Mouse (Mus musculus) frontal cortex, adult 2 months (tissue): Measurements from ENCODE around the gene Focad. TPM values are rescaled to one million over a fixed set of nuclear protein-coding genes. Genes with fewer than 3 reads are reported as not detected.

Experiments used
- DNase-seq, 2 experiments: peaks; one replicate each; pipeline ENCODE4 v3.0.0; 2022; ENCODE audit warnings: low spot score in 1 of 2; ENCODE audit errors: extremely low spot score in 1 of 2
- polyA plus RNA-seq: library from polyadenylated mRNA; depleted of rRNA; stranded (reverse); fragments of >200 nt; gene quantifications from 2 replicates; pipeline ENCODE4 v1.2.3, GENCODE M21; 2012

The Focad gene
- polyA plus RNA-seq, 1 experiment: 44.1 TPM

GRCm38 (mm10) chr4:88155490-88156160, 61.2 kb downstream of the Focad start:
- no peak for DNase-seq

DNA sequence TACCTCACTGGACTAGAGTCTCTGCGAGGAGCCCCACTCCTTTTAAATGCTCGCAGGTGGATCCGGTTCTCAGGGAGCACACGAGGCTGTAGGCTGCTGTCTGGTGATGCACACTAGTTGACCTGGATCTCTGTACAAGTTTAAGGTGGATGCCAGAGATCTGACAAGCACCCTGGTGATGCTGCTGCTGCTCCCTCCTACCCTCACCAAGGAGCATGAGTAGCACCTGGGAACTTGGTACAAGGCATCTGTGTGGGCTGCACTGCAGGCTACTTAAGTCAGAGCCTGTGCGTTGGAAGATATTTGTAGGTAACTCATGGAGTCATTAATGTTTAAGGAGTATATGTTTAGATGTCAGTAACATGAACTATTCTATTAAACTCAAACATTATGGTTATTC, 62.5 kb downstream of the Focad start:
- DNase-seq: peak in 1 of 2 experiments; percentile 13

GRCm38 (mm10) chr4:88157644-88158043, 63.2 kb downstream of the Focad start:
- peak in 1 of 2 experiments; percentile 49 for DNase-seq

GRCm38 (mm10) chr4:88159256-88159655, 64.8 kb downstream of the Focad start:
- DNase-seq: no peak

DNA sequence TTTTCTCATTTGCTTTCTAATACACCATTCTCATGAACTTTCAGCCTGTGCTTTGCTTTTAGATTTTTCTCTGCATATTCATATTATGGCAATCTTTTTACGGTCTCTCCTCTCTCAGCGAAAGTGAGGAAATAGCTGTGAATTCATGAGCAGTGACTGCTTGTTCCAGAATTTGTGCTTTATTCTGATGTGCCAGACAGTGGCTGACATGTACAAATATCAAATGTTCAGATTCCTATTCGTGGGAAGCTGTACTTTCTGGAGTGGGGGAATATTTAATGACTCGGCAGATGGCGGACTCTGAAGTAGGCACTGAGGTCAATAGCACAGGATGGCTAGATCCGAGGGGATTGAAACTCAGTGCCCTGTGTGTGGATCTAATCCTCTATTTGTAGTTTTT, 65.3 kb downstream of the Focad start:
- peak in 1 of 2 experiments; percentile 50 for DNase-seq

- no peak for DNase-seq
These were observed 69.2 kb downstream of the Focad start for GRCm38 (mm10) chr4:88163511-88164247.

DNA sequence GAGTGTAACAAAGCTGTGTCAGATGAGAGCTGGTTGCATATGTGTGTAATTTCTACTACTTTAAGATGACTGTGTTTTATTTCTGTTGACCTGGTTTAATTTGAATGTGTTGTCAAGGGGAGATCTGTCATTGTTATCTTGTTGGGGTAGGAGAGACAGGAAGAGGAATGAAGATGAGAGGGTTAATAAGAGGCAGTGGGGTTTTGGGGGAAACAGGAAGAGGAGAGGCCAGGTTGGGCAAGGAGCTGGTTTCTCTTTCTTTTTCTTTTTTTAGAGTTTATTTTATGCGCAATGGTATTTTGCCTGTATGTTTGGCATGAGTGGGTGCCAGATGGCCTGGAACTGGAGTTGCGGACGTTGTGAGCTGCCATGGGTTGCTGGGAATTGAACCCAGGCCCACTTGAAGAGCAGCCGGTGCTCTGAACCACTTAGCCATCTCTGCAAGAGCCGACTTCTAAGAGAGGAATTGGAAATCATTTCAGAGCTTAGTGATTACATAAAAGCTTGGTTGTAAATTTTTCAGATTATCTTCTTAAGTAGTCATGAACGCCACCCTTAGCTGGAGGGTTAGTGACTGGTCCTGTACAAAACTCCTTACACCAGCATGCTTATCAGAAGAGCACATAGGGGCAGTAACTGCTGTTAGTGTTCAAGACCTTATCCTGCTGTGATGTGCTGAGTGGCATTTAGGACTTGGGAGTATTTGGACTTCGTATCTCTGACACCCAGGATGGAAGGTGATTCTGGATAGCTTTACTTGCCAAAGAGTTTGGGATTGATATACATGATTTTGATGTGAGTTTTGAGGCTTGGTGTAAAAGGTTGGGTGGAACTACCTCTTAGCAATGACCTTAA, 72.8 kb downstream of the Focad start:
- no peak for DNase-seq

DNA sequence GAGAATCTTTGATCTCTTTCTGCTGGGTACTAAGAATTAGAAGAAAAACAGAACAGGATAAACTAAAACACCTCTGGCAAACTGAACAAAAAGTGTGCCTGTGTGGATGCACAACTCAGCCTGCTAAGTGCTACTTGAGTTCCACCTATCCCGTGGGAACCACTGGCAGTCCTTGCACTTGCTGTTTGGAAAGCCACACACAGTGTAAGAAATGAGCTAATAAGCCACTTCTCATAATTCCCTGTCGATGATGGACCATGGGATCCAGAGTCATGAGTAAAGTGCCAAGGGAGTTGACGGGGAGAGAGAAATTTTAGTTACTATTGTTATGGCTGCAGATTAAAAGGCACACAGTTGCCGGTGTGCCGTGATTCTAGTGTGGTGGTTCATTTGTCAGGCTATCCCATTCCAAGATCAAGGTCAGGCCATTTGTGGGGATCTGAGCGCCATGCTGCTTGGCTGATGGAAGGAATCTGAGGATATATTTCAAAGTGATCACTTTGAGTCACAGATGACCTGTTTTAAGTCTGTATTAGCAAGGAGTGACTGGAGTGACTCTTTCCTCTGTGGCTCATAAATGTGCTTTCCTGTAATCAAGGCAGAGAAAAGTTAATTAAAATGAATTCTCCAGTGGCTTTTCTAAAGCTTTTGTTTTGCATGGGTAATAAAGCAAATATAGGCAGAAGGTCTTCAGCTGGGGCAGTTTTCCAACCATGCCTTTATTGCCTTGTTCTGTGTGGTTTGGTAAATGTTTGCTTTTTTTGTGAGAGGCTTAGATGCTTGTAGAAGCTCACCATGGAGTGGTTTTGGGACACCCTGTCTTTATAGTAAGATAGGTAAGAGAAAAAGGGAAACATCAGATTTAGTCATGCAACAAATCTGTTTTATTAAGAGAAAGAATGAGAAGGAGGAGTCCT, 80.9 kb downstream of the Focad start:
- DNase-seq: no peak

DNA sequence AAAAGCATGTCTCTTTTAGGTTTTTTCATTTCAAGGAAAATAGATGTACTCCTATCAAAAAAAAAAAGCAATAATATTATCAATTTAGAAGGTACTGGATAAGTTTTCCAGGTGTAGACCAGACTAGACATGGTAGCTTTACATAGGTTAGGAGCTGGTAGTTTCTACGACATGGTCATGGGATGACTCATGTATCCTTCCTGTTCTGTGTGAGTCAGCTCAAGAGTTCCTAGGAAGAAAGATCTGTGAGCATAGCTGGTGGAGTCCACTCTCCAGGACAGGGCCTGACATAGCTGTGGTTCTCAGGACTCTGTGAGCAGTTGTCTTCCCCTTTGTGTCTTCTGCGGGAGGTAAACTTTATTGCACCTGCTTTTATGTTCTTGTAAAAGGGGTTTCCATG, 84.9 kb downstream of the Focad start:
- DNase-seq: no peak

- DNase-seq: no peak
These were observed 89.9 kb downstream of the Focad start for GRCm38 (mm10) chr4:88184293-88184692.

DNA sequence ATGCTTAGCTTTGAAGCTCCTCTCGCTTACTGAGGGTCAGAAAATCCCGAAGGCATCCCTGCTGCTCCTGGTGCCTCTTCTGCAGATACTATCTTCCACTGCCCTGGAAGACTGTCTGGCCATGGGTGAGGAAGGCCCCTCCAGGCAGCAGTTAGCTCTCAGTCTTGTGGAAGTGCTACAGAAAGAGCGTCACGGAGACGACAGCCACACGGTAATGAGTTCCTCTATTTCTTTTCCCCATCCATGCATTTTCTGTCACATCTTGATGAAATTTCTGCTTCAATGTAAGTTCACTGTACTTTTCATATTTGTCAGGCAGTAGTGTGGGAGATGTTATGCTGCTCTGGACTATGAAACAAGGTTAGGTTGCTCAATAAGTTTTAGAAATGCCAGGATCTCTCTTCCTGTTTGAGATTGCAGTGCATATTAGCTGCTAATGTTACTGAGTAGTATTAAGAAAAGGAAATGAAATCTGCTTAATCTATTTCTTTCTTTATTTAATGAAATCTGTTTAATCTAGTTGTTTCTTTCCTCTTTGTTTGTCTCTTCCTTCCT, 91.5 kb downstream of the Focad start:
- DNase-seq: no peak

DNA sequence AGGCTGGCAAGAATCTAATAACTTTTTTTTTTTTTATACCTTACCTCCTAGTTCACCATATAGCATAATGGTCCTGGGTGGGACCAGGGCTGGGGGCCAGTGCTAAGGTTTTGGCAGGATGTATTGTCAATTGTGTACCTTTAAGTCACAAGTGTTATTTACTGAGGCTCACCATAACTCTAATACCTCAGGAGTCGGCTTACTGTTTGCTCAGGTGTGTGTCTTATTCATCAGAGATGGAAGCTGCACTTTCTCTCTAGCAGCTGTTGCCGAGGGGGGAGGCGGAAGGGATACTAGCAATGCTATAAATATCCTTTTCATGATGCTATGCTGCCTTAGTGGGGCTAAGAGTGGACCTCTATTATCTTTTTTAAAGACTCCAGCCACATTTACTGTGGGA, 93.2 kb downstream of the Focad start:
- no peak for DNase-seq

- DNase-seq: no peak
These were observed 95.1 kb downstream of the Focad start for GRCm38 (mm10) chr4:88189495-88189894.

GRCm38 (mm10) chr4:88194256-88194655, 99.8 kb downstream of the Focad start:
- no peak for DNase-seq

- peak in 1 of 2 experiments; percentile 60 for DNase-seq
These were observed 101.6 kb downstream of the Focad start for GRCm38 (mm10) chr4:88195898-88196495.

DNA sequence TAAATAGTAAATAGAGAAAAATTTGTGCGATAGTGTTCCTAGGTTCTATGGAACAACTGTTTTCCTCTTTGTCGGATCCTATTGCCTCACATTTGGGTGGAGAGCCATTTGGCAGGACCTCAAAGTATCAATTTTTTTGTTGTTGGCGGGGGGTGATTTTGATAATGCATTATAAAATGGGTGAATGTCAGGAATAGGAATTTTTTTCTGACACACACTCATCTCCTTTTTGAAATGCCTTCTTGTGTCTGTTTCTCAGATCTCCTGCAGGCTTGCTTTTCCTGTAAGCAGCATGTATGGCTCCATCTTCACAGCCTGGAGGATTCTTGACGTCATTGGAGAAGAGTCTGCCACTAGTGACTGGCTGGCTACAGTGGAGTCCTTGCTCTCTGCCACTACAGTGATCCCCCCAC, 102.1 kb downstream of the Focad start:
- no peak for DNase-seq

GRCm38 (mm10) chr4:88197244-88197643, 102.8 kb downstream of the Focad start:
- no peak for DNase-seq

DNA sequence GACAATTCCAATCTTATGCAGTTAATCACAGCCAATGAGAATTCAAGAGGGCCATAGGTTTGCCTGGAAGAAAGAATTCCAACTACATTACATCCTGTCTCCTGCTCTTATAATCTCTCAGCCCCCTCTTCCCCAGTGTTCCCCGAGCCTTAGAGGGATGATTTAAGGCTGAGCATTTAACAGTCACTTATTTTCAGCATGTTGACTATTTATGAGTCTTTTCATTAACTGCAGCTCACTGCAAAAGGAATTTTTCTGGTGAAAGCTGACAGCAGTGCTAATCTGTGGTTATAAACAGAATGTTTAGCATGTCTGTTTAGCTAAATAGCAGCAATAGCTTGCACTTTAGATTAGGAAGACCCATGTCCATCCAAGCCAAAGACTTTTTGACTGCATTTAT, 104.8 kb downstream of the Focad start:
- no peak for DNase-seq

DNA sequence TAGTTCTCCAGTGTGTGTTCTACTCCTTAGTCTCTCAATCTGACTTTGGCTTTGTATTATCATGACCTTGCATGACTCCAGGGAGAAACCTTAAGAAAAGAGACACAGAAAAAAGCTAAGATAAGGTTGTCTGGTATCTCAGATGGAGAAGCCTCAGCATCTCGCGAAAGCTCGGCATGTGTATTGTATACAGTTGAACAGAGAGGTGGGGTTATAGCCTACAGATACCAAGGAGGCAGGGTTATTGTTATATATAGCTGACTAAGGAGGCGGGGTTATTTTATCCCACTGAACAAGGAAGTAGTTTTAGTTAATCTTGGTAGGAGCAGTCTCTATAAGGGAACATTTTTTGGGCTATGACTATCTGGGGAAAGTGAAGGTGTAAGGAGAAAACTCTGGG, 106.6 kb downstream of the Focad start:
- no peak for DNase-seq

DNA sequence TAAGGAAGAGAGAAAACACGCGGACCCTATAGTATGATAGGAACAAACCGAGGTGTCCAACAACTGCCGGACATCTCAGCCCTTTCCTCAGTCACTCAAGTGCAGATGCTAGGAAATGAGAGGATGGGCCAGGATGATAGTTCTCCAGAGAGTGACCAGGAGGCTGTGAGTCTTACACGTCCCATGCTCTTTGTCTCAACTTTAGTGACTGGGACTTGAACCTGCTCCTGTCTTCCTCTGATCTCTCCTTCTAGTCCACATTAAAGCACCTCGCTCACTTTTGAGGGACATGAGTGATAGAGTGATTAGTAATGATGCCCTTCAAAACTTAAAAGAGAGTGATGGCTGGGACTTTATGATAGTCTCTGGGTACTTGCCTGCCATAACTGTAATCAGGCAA, 114.2 kb downstream of the Focad start:
- DNase-seq: no peak
